Mouse (Mus musculus) hindbrain, embryonic 16.5 days (tissue): ENCODE results near the gene Cntrl. TPM values are rescaled to one million over a fixed set of nuclear protein-coding genes. Genes with fewer than 3 reads are reported as not detected.

ENCODE experiments used
- ATAC-seq: fragments of 200-750 bp; cut with Nextera tagmentation; 2 replicates; pipeline ENCODE4 v1.8.0; 2017; ENCODE audit warnings: moderate TSS enrichment, moderate library complexity
- H3K27ac ChIP-seq: fragments of 300-500 bp; sonication (generic); 2 replicates; pipeline ENCODE4 v1.5.1; 2014; ENCODE audit warnings: low read depth, mild to moderate bottlenecking, control low read depth, low read length, moderate library complexity
- H3K27me3 ChIP-seq: fragments of 300-500 bp; sonication (generic); replicated peaks from 2 replicates; pipeline ENCODE4 v1.6.1; 2014; ENCODE audit warnings: low read length; ENCODE audit not compliant: control insufficient read depth, insufficient read depth
- H3K36me3 ChIP-seq: fragments of 300-500 bp; sonication (generic); 2 replicates; pipeline ENCODE4 v1.6.1; 2014; ENCODE audit warnings: mild to moderate bottlenecking, low read length, moderate library complexity, mixed read lengths; ENCODE audit not compliant: control insufficient read depth, insufficient read depth
- H3K4me1 ChIP-seq: fragments of 300-500 bp; sonication (generic); 2 replicates; pipeline ENCODE4 v1.6.1; 2014; ENCODE audit warnings: low read depth, low read length; ENCODE audit not compliant: control insufficient read depth, insufficient read depth
- H3K4me2 ChIP-seq: fragments of 300-500 bp; sonication (generic); 2 replicates; pipeline ENCODE4 v1.6.1; 2014; ENCODE audit warnings: mild to moderate bottlenecking, low read length, control low read depth, moderate library complexity
- H3K4me3 ChIP-seq: fragments of 300-500 bp; sonication (generic); 2 replicates; pipeline ENCODE4 v1.5.1; 2014; ENCODE audit warnings: mild to moderate bottlenecking, low read length, control low read depth, moderate library complexity
- H3K9ac ChIP-seq: fragments of 300-500 bp; sonication (generic); 2 replicates; pipeline ENCODE4 v1.6.1; 2014; ENCODE audit warnings: low read depth, mild to moderate bottlenecking, control low read depth, low read length, moderate library complexity
- H3K9me3 ChIP-seq: fragments of 300-500 bp; sonication (generic); 2 replicates; pipeline ENCODE4 v1.6.1; 2014; ENCODE audit warnings: mild to moderate bottlenecking, low read length, moderate library complexity; ENCODE audit not compliant: control insufficient read depth
- WGBS: fragments of 180-500 bp; shearing (Covaris S2); extraction: QIAGEN DNeasy Blood & Tissue Kit; methylation state at CpG from one replicate; pipeline ENCODE4 v1.1.7; 2014; 5-methylcytosine and 5-hydroxymethylcytosine counted together
- polyA plus RNA-seq: library from polyadenylated mRNA; unstranded; fragments of >200 nt; fragmentation: Nextera tagmentation; extraction: Ambion mirVana; gene quantifications from 2 replicates; pipeline ENCODE4 v1.2.1, GENCODE M21; 2015

The Cntrl gene
- polyA plus RNA-seq = 7.3 and 8.9 TPM in 2 replicates

GRCm38 (mm10) chr2:35109141-35109923 is at the start of gene Cntrl:
Gene Cntrl, plus strand, starts transcription at chr2:35109492.
- Histone ChIP-seq H3K4me2 (peak within 1 kb of the TSS; percentile 81), H3K4me1 (0 out of 2 replicates have a peak, but pooled peaks cover 3% of the 10 kb centered on the region), H3K9me3 (no peaks in the 10 kb centered on the region), H3K27ac (peak within 1 kb of the TSS; percentile 74), H3K36me3 (no peaks in the 10 kb centered on the region), H3K9ac (peak within 1 kb of the TSS; percentile 73), H3K4me3 (peak within 1 kb of the TSS; percentile 54), H3K27me3 (no peaks in the 10 kb centered on the region)
- WGBS = under 1% methylated on average over 59 of the region's 62 CpGs
- ATAC-seq = peak; percentile 97

- no peak overlapping the region for H3K27ac ChIP-seq
- H3K36me3 ChIP-seq = no peaks in the 10 kb centered on the region
- 95% methylated on average over 5 of the region's 5 CpGs for WGBS
- H3K27me3 ChIP-seq = no peaks in the 10 kb centered on the region
- no peak overlapping the region for H3K4me3 ChIP-seq
- no peak overlapping the region for H3K9ac ChIP-seq
- no peaks in the 10 kb centered on the region for H3K4me1 ChIP-seq
- no peak for ATAC-seq
- no peak overlapping the region for H3K4me2 ChIP-seq
- H3K9me3 ChIP-seq = no peaks in the 10 kb centered on the region
Measured at GRCm38 (mm10) chr2:35060256-35060655, 49.0 kb upstream of the Cntrl start.

- H3K27me3 ChIP-seq = no peaks in the 10 kb centered on the region
- no peak overlapping the region for H3K4me2 ChIP-seq
- H3K4me1 ChIP-seq = no peaks in the 10 kb centered on the region
- no peak overlapping the region for H3K27ac ChIP-seq
- no peaks in the 10 kb centered on the region for H3K36me3 ChIP-seq
- no peak overlapping the region for H3K4me3 ChIP-seq
- no peak overlapping the region for H3K9ac ChIP-seq
- no peak for ATAC-seq
- WGBS = 71% methylated on average over 6 of the region's 6 CpGs
- no peaks in the 10 kb centered on the region for H3K9me3 ChIP-seq
Measured at GRCm38 (mm10) chr2:35060897-35061296, 48.4 kb upstream of the Cntrl start.

GRCm38 (mm10) chr2:35061338-35061737 is 48.0 kb upstream of the Cntrl start, which contains the start of gene Hc:
Gene Hc, minus strand, starts transcription at chr2:35061438.
- no peak within 1 kb of the TSS for H3K4me3 ChIP-seq
- 88% methylated on average over 5 of the region's 5 CpGs for WGBS
- H3K27ac ChIP-seq = no peak within 1 kb of the TSS
- H3K4me2 ChIP-seq = no peak within 1 kb of the TSS
- no peaks in the 10 kb centered on the region for H3K27me3 ChIP-seq
- no peak within 1 kb of the TSS for H3K9ac ChIP-seq
- ATAC-seq = no peak
- no peaks in the 10 kb centered on the region for H3K9me3 ChIP-seq
- H3K36me3 ChIP-seq = no peaks in the 10 kb centered on the region
- no peaks in the 10 kb centered on the region for H3K4me1 ChIP-seq

- Histone ChIP-seq H3K27me3 (no peaks in the 10 kb centered on the region), H3K4me3 (no peak overlapping the region), H3K27ac (no peak overlapping the region), H3K4me1 (no peaks in the 10 kb centered on the region), H3K36me3 (no peaks in the 10 kb centered on the region), H3K9me3 (no peaks in the 10 kb centered on the region), H3K9ac (no peak overlapping the region), H3K4me2 (no peak overlapping the region)
- no peak for ATAC-seq
- 90% methylated on average over 6 of the region's 6 CpGs for WGBS
Measured at GRCm38 (mm10) chr2:35063333-35064030, 45.8 kb upstream of the Cntrl start.

- no peak for ATAC-seq
- 90% methylated on average over 13 of the region's 13 CpGs for WGBS
- H3K4me2 ChIP-seq = no peak overlapping the region
- H3K27me3 ChIP-seq = no peaks in the 10 kb centered on the region
- no peak overlapping the region for H3K27ac ChIP-seq
- no peaks in the 10 kb centered on the region for H3K4me1 ChIP-seq
- no peak overlapping the region for H3K9ac ChIP-seq
- no peaks in the 10 kb centered on the region for H3K36me3 ChIP-seq
- H3K4me3 ChIP-seq = no peak overlapping the region
- no peaks in the 10 kb centered on the region for H3K9me3 ChIP-seq
Measured at GRCm38 (mm10) chr2:35066525-35067082, 42.7 kb upstream of the Cntrl start.

- H3K36me3 ChIP-seq = no peaks in the 10 kb centered on the region
- ATAC-seq = no peak
- H3K4me2 ChIP-seq = no peak overlapping the region
- no peak overlapping the region for H3K27ac ChIP-seq
- H3K4me3 ChIP-seq = no peak overlapping the region
- no peaks in the 10 kb centered on the region for H3K27me3 ChIP-seq
- no peak overlapping the region for H3K9ac ChIP-seq
- no peaks in the 10 kb centered on the region for H3K4me1 ChIP-seq
- no peaks in the 10 kb centered on the region for H3K9me3 ChIP-seq
- WGBS = 91% methylated on average over 11 of the region's 11 CpGs
Measured at GRCm38 (mm10) chr2:35067117-35067516, 42.2 kb upstream of the Cntrl start.

- whole genome bisulfite sequencing = 91% methylated on average over 1 of the region's 1 CpGs
- Histone ChIP-seq H3K9me3 (no peaks in the 10 kb centered on the region), H3K27me3 (no peaks in the 10 kb centered on the region), H3K4me3 (no peak overlapping the region), H3K4me1 (no peaks in the 10 kb centered on the region), H3K9ac (no peak overlapping the region), H3K36me3 (no peaks in the 10 kb centered on the region), H3K27ac (no peak overlapping the region), H3K4me2 (no peak overlapping the region)
- no peak for ATAC-seq
Measured at GRCm38 (mm10) chr2:35069124-35069523, 40.2 kb upstream of the Cntrl start.

GRCm38 (mm10) chr2:35070275-35070674 is 39.0 kb upstream of the Cntrl start:
- Histone ChIP-seq H3K36me3 (no peaks in the 10 kb centered on the region), H3K4me2 (no peak overlapping the region), H3K4me1 (no peaks in the 10 kb centered on the region), H3K9ac (no peak overlapping the region), H3K27me3 (no peaks in the 10 kb centered on the region), H3K27ac (no peak overlapping the region), H3K4me3 (no peak overlapping the region), H3K9me3 (no peaks in the 10 kb centered on the region)
- 82% methylated on average over 4 of the region's 4 CpGs for WGBS
- no peak for ATAC-seq
